Mouse (Mus musculus) adrenal gland, postnatal 4 days (tissue): ENCODE data around the gene Nrip1. TPM values are rescaled to one million over a fixed set of nuclear protein-coding genes. Genes with fewer than 3 reads are reported as not detected.

Experiments
- DNase-seq, 2 experiments: peaks; one replicate each; pipeline ENCODE4 v3.0.0; 2021 to 2022; ENCODE audit warnings: low spot score in 2 of 2, mixed read lengths in 2 of 2
- total RNA-seq, 2 experiments: library from RNA; stranded (reverse); gene quantifications; 2 replicates each; pipeline ENCODE4 v1.2.3; 2021

Gene Nrip1
- total RNA-seq, 2 experiments from 2014 or later, result 89.2 to 89.5 TPM

GRCm38 (mm10) chr16:76372045-76372940 is 1.3 kb downstream of the Nrip1 start:
- DNase-seq, result peak; percentile 23 to 25

GRCm38 (mm10) chr16:76371614-76371917 is 2.1 kb downstream of the Nrip1 start:
- no peak for DNase-seq

- DNase-seq, result no peak
These were observed 2.7 kb downstream of the Nrip1 start for GRCm38 (mm10) chr16:76370716-76371613.

- no peak for DNase-seq
These were observed 3.4 kb downstream of the Nrip1 start for GRCm38 (mm10) chr16:76370041-76370715.

GRCm38 (mm10) chr16:76369236-76369635 is 4.4 kb downstream of the Nrip1 start:
- DNase-seq, result no peak

- DNase-seq, result no peak
These were observed 6.2 kb downstream of the Nrip1 start for GRCm38 (mm10) chr16:76367261-76367908.

- no peak for DNase-seq
These were observed 7.7 kb downstream of the Nrip1 start for GRCm38 (mm10) chr16:76365790-76366406.

GRCm38 (mm10) chr16:76365237-76365636 is 8.4 kb downstream of the Nrip1 start:
- peak in 1 of 2 experiments; percentile 29 for DNase-seq

GRCm38 (mm10) chr16:76363641-76364040 is 10.0 kb downstream of the Nrip1 start:
- DNase-seq, result no peak

GRCm38 (mm10) chr16:76362982-76363381 is 10.6 kb downstream of the Nrip1 start:
- no peak for DNase-seq

GRCm38 (mm10) chr16:76360441-76360840 is 13.2 kb downstream of the Nrip1 start:
- no peak for DNase-seq

- no peak for DNase-seq
These were observed 14.9 kb downstream of the Nrip1 start for GRCm38 (mm10) chr16:76358757-76359156.

- DNase-seq, result no peak
These were observed 15.4 kb downstream of the Nrip1 start for GRCm38 (mm10) chr16:76358128-76358748.

- no peak for DNase-seq
These were observed 16.5 kb downstream of the Nrip1 start for GRCm38 (mm10) chr16:76357155-76357554.

GRCm38 (mm10) chr16:76355947-76356550 is 17.6 kb downstream of the Nrip1 start:
- no peak for DNase-seq

- DNase-seq, result no peak
These were observed 18.4 kb downstream of the Nrip1 start for GRCm38 (mm10) chr16:76355267-76355666.

- DNase-seq, result no peak
These were observed 18.8 kb downstream of the Nrip1 start for GRCm38 (mm10) chr16:76354841-76355240.

GRCm38 (mm10) chr16:76354289-76354688 is 19.3 kb downstream of the Nrip1 start:
- no peak for DNase-seq

- DNase-seq, result no peak
These were observed 22.7 kb downstream of the Nrip1 start for GRCm38 (mm10) chr16:76350922-76351321.

GRCm38 (mm10) chr16:76349053-76349452 is 24.6 kb downstream of the Nrip1 start:
- no peak for DNase-seq
